Mouse (Mus musculus): ENCODE results near the gene Krtap3-3.

DNA sequence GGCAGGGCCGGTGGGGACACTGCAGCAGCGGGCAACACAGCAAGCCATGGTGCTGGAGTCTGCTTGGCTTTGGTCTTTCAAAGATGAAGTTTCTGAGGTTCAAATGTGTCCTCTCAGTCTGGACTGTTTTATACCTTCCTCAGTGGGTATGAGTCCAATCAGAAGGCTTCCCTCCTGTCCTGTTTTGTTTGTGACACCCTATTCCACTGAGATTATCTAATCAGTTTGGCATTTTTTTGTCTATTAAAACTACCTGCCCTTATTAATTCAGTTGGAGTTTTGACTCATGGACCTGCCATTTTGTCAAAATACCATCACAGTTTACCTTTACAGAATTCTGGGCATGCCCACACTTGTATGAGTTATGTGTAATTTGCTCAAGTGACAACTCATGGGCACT, 6.1 kb upstream of the Krtap3-3 start, which contains the start of gene Krtap3-2:
- TF ChIP-seq GATA1 (IDR thresholded peaks at IDR 0.05; ENCODE audit: low read length) = no peak
- TF ChIP-seq TAL1 (IDR thresholded peaks at IDR 0.05; ENCODE audit: low read length) = no peak
